Mouse (Mus musculus): ENCODE measurements around the gene D030056L22Rik. TPM values are rescaled to one million over a fixed set of nuclear protein-coding genes. Genes with fewer than 3 reads are reported as not detected.

The D030056L22Rik gene
- polyA plus RNA-seq, 1 experiment from 2014 or later: 79.1 TPM

Other genes with a start within 250 kb of the D030056L22Rik start
- gene Ostf1, start 81.4 kb upstream of the D030056L22Rik start, polyA plus RNA-seq (2016; fragmentation: Nextera tagmentation; extraction: Ambion mirVana): 40.0 and 43.5 TPM in 2 replicates
- gene Nmrk1, start 81.2 kb upstream of the D030056L22Rik start, polyA plus RNA-seq (2016; fragmentation: Nextera tagmentation; extraction: Ambion mirVana): 5.2 and 6.1 TPM in 2 replicates
- gene Carnmt1, start 42.4 kb upstream of the D030056L22Rik start, polyA plus RNA-seq (2016; fragmentation: Nextera tagmentation; extraction: Ambion mirVana): 25.3 and 26.2 TPM in 2 replicates
- gene Trpm6, start 36.8 kb downstream of the D030056L22Rik start, polyA plus RNA-seq (2016; fragmentation: Nextera tagmentation; extraction: Ambion mirVana): 0.22 and 0.54 TPM in 2 replicates